Mouse (Mus musculus) forebrain, embryonic 15.5 days (tissue): ENCODE data around the gene Neu1. TPM values are rescaled to one million over a fixed set of nuclear protein-coding genes. Genes with fewer than 3 reads are reported as not detected.
"Not testable (repeated sequence)": the region's sequence is repeated elsewhere in the genome, so short reads cannot be mapped to it uniquely, and the experiment has no call there.

Experiments
- ATAC-seq: fragments of 200-750 bp; cut with Nextera tagmentation; replicated peaks from 2 replicates; pipeline ENCODE4 v1.8.0; 2017; ENCODE audit warnings: mild to moderate bottlenecking, moderate TSS enrichment, moderate library complexity
- H3K27ac ChIP-seq: fragments of 300-500 bp; sonication (generic); replicated peaks from 2 replicates; pipeline ENCODE4 v1.5.1; 2015; ENCODE audit warnings: mild to moderate bottlenecking, inconsistent platforms
- H3K27me3 ChIP-seq: fragments of 300-500 bp; sonication (generic); 2 replicates; pipeline ENCODE4 v1.6.1; 2015; ENCODE audit warnings: inconsistent platforms
- H3K36me3 ChIP-seq: fragments of 300-500 bp; sonication (generic); 2 replicates; pipeline ENCODE4 v1.6.1; 2015; ENCODE audit warnings: mild to moderate bottlenecking, inconsistent platforms
- H3K4me1 ChIP-seq: fragments of 300-500 bp; sonication (generic); 2 replicates; pipeline ENCODE4 v1.6.1; 2015; ENCODE audit warnings: inconsistent platforms
- H3K4me2 ChIP-seq: fragments of 300-500 bp; sonication (generic); replicated peaks from 2 replicates; pipeline ENCODE4 v1.6.1; 2015; ENCODE audit warnings: mild to moderate bottlenecking, inconsistent platforms
- H3K4me3 ChIP-seq: fragments of 300-500 bp; sonication (generic); 2 replicates; pipeline ENCODE4 v1.5.1; 2015; ENCODE audit warnings: mild to moderate bottlenecking, inconsistent platforms
- H3K9ac ChIP-seq: fragments of 300-500 bp; sonication (generic); replicated peaks from 2 replicates; pipeline ENCODE4 v1.6.1; 2015; ENCODE audit warnings: mild to moderate bottlenecking, inconsistent platforms
- H3K9me3 ChIP-seq: fragments of 300-500 bp; sonication (generic); 2 replicates; pipeline ENCODE4 v1.6.1; 2016; ENCODE audit warnings: inconsistent platforms
- WGBS: fragments of 180-500 bp; shearing (Covaris S2); methylation state at CpG from one replicate; pipeline ENCODE4 v1.1.7; 2015; ENCODE audit warnings: mixed read lengths; 5-methylcytosine and 5-hydroxymethylcytosine counted together
- polyA plus RNA-seq: library from polyadenylated mRNA; unstranded; fragments of >200 nt; fragmentation: Nextera tagmentation; extraction: Ambion mirVana; gene quantifications from 2 replicates; pipeline ENCODE4 v1.2.1, GENCODE M21; 2015

The Neu1 gene
- polyA plus RNA-seq, 1 experiment from 2014 or later: 31.0 TPM

GRCm38 (mm10) chr17:34937960-34938505, 7.0 kb downstream of the Neu1 start:
- H3K4me3 ChIP-seq: no peak overlapping the region
- no peak overlapping the region for H3K4me2 ChIP-seq
- WGBS: 82% methylated on average over 6 of the region's 6 CpGs
- no peaks in the 10 kb centered on the region for H3K27me3 ChIP-seq
- no peak overlapping the region for H3K9ac ChIP-seq
- no peaks in the 10 kb centered on the region for H3K9me3 ChIP-seq
- 0 out of 2 replicates have a peak, but pooled peaks cover 2% of the 10 kb centered on the region for H3K36me3 ChIP-seq
- no peak overlapping the region for H3K27ac ChIP-seq
- 0 out of 2 replicates have a peak, but pooled peaks cover 4% of the 10 kb centered on the region for H3K4me1 ChIP-seq
- no peak for ATAC-seq

- H3K27ac ChIP-seq: no peak overlapping the region
- 5% methylated on average over 15 of the region's 15 CpGs for WGBS
- H3K4me3 ChIP-seq: peak overlapping the region; percentile 14; the same call in 1 of the 2 replicates
- H3K4me2 ChIP-seq: peak overlapping the region; percentile 37
- no peaks in the 10 kb centered on the region for H3K9me3 ChIP-seq
- H3K27me3 ChIP-seq: no peaks in the 10 kb centered on the region
- H3K9ac ChIP-seq: 0 out of 2 replicates have a peak overlapping the region, but pooled peaks have one; percentile 17
- H3K36me3 ChIP-seq: no peaks in the 10 kb centered on the region
- H3K4me1 ChIP-seq: 0 out of 2 replicates have a peak, but pooled peaks cover 4% of the 10 kb centered on the region
- no peak for ATAC-seq
These were observed 10.4 kb downstream of the Neu1 start for GRCm38 (mm10) chr17:34941344-34942041.

GRCm38 (mm10) chr17:34943128-34943815, 12.2 kb downstream of the Neu1 start:
- Histone ChIP-seq H3K9ac (no peak overlapping the region), H3K27ac (no peak overlapping the region), H3K4me3 (no peak overlapping the region), H3K9me3 (no peaks in the 10 kb centered on the region), H3K4me2 (no peak overlapping the region), H3K4me1 (0 out of 2 replicates have a peak, but pooled peaks cover 4% of the 10 kb centered on the region), H3K36me3 (no peaks in the 10 kb centered on the region), H3K27me3 (no peaks in the 10 kb centered on the region)
- ATAC-seq: no peak
- WGBS: 86% methylated on average over 4 of the region's 4 CpGs

GRCm38 (mm10) chr17:34944362-34944761, 13.3 kb downstream of the Neu1 start:
- peaks cover under 1% of the 10 kb centered on the region; the same call in 1 of the 2 replicates for H3K36me3 ChIP-seq

GRCm38 (mm10) chr17:34946486-34947140, 15.6 kb downstream of the Neu1 start:
- Histone ChIP-seq H3K36me3 (peaks cover 15% of the 10 kb centered on the region), H3K27ac (no peak overlapping the region), H3K4me3 (no peak overlapping the region), H3K9ac (no peak overlapping the region), H3K9me3 (no peaks in the 10 kb centered on the region), H3K27me3 (no peaks in the 10 kb centered on the region), H3K4me2 (no peak overlapping the region), H3K4me1 (peaks cover 23% of the 10 kb centered on the region)
- no peak for ATAC-seq
- 89% methylated on average over 5 of the region's 5 CpGs for WGBS

More at GRCm38 (mm10) chr17:34944362-34944761, 13.3 kb downstream of the Neu1 start:
- H3K4me3 ChIP-seq: no peak overlapping the region
- no peak overlapping the region for H3K27ac ChIP-seq
- no peak for ATAC-seq
- H3K9ac ChIP-seq: no peak overlapping the region
- 0 out of 2 replicates have a peak, but pooled peaks cover 4% of the 10 kb centered on the region for H3K4me1 ChIP-seq
- H3K9me3 ChIP-seq: no peaks in the 10 kb centered on the region
- H3K27me3 ChIP-seq: no peaks in the 10 kb centered on the region
- no peak overlapping the region for H3K4me2 ChIP-seq

- Histone ChIP-seq H3K27me3 (no peaks in the 10 kb centered on the region), H3K4me1 (peaks cover 20% of the 10 kb centered on the region), H3K4me2 (no peak overlapping the region), H3K27ac (no peak overlapping the region), H3K9me3 (no peaks in the 10 kb centered on the region), H3K36me3 (peaks cover 15% of the 10 kb centered on the region), H3K9ac (no peak overlapping the region), H3K4me3 (no peak overlapping the region)
- WGBS: 20% methylated on average over 8 of the region's 8 CpGs
- ATAC-seq: no peak
These were observed 16.6 kb downstream of the Neu1 start for GRCm38 (mm10) chr17:34947606-34948005.

GRCm38 (mm10) chr17:34948721-34949552, 17.9 kb downstream of the Neu1 start:
- H3K27ac ChIP-seq, H3K4me2 ChIP-seq, H3K4me3 ChIP-seq, ATAC-seq, H3K9ac ChIP-seq, H3K27me3 ChIP-seq, H3K9me3 ChIP-seq: not testable (repeated sequence)
- peaks cover 20% of the 10 kb centered on the region for H3K4me1 ChIP-seq
- peaks cover 15% of the 10 kb centered on the region for H3K36me3 ChIP-seq
- 60% methylated on average over 9 of the region's 9 CpGs for WGBS

- H3K9ac ChIP-seq: no peak overlapping the region
- peaks cover 15% of the 10 kb centered on the region for H3K36me3 ChIP-seq
- 0 out of 2 replicates have a peak overlapping the region, but pooled peaks have one; percentile 1 for H3K4me3 ChIP-seq
- peaks cover 20% of the 10 kb centered on the region for H3K4me1 ChIP-seq
- WGBS: 33% methylated on average over 4 of the region's 4 CpGs
- H3K9me3 ChIP-seq: no peaks in the 10 kb centered on the region
- 0 out of 2 replicates have a peak overlapping the region, but pooled peaks have one; percentile 11 for H3K27ac ChIP-seq
- H3K27me3 ChIP-seq: no peaks in the 10 kb centered on the region
- H3K4me2 ChIP-seq: no peak overlapping the region
- ATAC-seq: 0 out of 2 replicates have a peak, but pooled peaks have one; percentile 4
These were observed 18.5 kb downstream of the Neu1 start for GRCm38 (mm10) chr17:34949553-34949969.

- no peaks in the 10 kb centered on the region for H3K9me3 ChIP-seq
- H3K4me2 ChIP-seq: peak overlapping the region; percentile 91
- H3K4me3 ChIP-seq: peak overlapping the region; percentile 84
- H3K9ac ChIP-seq: peak overlapping the region; percentile 96
- peaks cover 11% of the 10 kb centered on the region for H3K27me3 ChIP-seq
- peaks cover 20% of the 10 kb centered on the region for H3K4me1 ChIP-seq
- WGBS: 20% methylated on average over 10 of the region's 10 CpGs
- H3K27ac ChIP-seq: peak overlapping the region; percentile 89
- no peak for ATAC-seq
- peaks cover 15% of the 10 kb centered on the region for H3K36me3 ChIP-seq
These were observed 19.7 kb downstream of the Neu1 start for GRCm38 (mm10) chr17:34950514-34951455.

- ATAC-seq: peak; percentile 63
- WGBS: under 1% methylated on average over 29 of the region's 29 CpGs
- Histone ChIP-seq H3K9ac (peak overlapping the region; percentile 96), H3K9me3 (no peaks in the 10 kb centered on the region), H3K4me2 (peak overlapping the region; percentile 91), H3K4me3 (peak overlapping the region; percentile 84), H3K27me3 (peaks cover 16% of the 10 kb centered on the region), H3K4me1 (peaks cover 20% of the 10 kb centered on the region), H3K36me3 (peaks cover 15% of the 10 kb centered on the region), H3K27ac (peak overlapping the region; percentile 89)
These were observed 20.8 kb downstream of the Neu1 start for GRCm38 (mm10) chr17:34951636-34952377.
